Mouse (Mus musculus) hindbrain, embryonic 11.5 days (tissue): ENCODE results near the gene Gatad2b. TPM values are rescaled to one million over a fixed set of nuclear protein-coding genes. Genes with fewer than 3 reads are reported as not detected.

Source experiments
- ATAC-seq: fragments of 200-750 bp; cut with Nextera tagmentation; 2 replicates; pipeline ENCODE4 v1.8.0; 2017; ENCODE audit warnings: mild to moderate bottlenecking, moderate TSS enrichment, moderate library complexity; ENCODE audit not compliant: low FRiP score
- DNase-seq: peaks from one replicate; pipeline ENCODE4 v3.0.0-alpha.2; 2015; ENCODE audit warnings: low spot score
- H3K27ac ChIP-seq: fragments of 300-500 bp; sonication (generic); 2 replicates; pipeline ENCODE4 v1.5.1; 2014; ENCODE audit warnings: mild to moderate bottlenecking, low read depth, low read length
- H3K27me3 ChIP-seq: fragments of 300-500 bp; sonication (generic); 2 replicates; pipeline ENCODE4 v1.6.1; 2014; ENCODE audit warnings: mild to moderate bottlenecking, low read length, moderate library complexity, mixed read lengths; ENCODE audit not compliant: control insufficient read depth, insufficient read depth
- H3K36me3 ChIP-seq: fragments of 300-500 bp; sonication (generic); 2 replicates; pipeline ENCODE4 v1.6.1; 2014; ENCODE audit warnings: mild to moderate bottlenecking, low read length, moderate library complexity, mixed read lengths; ENCODE audit not compliant: control insufficient read depth, insufficient read depth
- H3K4me1 ChIP-seq: fragments of 300-500 bp; sonication (generic); replicated peaks from 2 replicates; pipeline ENCODE4 v1.6.1; 2014; ENCODE audit warnings: low read length, mixed read lengths; ENCODE audit not compliant: control insufficient read depth, insufficient read depth
- H3K4me2 ChIP-seq: fragments of 300-500 bp; sonication (generic); replicated peaks from 2 replicates; pipeline ENCODE4 v1.6.1; 2014; ENCODE audit warnings: mild to moderate bottlenecking, low read depth, low read length
- H3K4me3 ChIP-seq: fragments of 300-500 bp; sonication (generic); 2 replicates; pipeline ENCODE4 v1.5.1; 2014; ENCODE audit warnings: low read depth, low read length
- H3K9ac ChIP-seq: fragments of 300-500 bp; sonication (generic); 2 replicates; pipeline ENCODE4 v1.6.1; 2014; ENCODE audit warnings: low read depth, low read length
- H3K9me3 ChIP-seq: fragments of 300-500 bp; sonication (generic); 2 replicates; pipeline ENCODE4 v1.6.1; 2016; ENCODE audit warnings: low read length; ENCODE audit not compliant: control insufficient read depth
- WGBS: fragments of 180-500 bp; shearing (Covaris S2); extraction: QIAGEN DNeasy Blood & Tissue Kit; methylation state at CpG from one replicate; pipeline ENCODE4 v1.1.7; 2014; 5-methylcytosine and 5-hydroxymethylcytosine counted together
- polyA plus RNA-seq: library from polyadenylated mRNA; unstranded; fragments of >200 nt; fragmentation: Nextera tagmentation; extraction: Ambion mirVana; gene quantifications from 2 replicates; pipeline ENCODE4 v1.2.1, GENCODE M21; 2014

Gene Gatad2b
- polyA plus RNA-seq, 1 experiment from 2014 or later, result 26.0 TPM

GRCm38 (mm10) chr3:90309589-90309988 lies 16.6 kb downstream of the Gatad2b start:
- H3K9me3 ChIP-seq, result no peaks in the 10 kb centered on the region
- no peak overlapping the region for H3K9ac ChIP-seq
- no peak for DNase-seq
- no peaks in the 10 kb centered on the region for H3K36me3 ChIP-seq
- no peak for ATAC-seq
- no peak overlapping the region for H3K27ac ChIP-seq
- no peaks in the 10 kb centered on the region for H3K27me3 ChIP-seq
- no peaks in the 10 kb centered on the region for H3K4me1 ChIP-seq
- H3K4me3 ChIP-seq, result no peak overlapping the region
- no peak overlapping the region for H3K4me2 ChIP-seq

DNA sequence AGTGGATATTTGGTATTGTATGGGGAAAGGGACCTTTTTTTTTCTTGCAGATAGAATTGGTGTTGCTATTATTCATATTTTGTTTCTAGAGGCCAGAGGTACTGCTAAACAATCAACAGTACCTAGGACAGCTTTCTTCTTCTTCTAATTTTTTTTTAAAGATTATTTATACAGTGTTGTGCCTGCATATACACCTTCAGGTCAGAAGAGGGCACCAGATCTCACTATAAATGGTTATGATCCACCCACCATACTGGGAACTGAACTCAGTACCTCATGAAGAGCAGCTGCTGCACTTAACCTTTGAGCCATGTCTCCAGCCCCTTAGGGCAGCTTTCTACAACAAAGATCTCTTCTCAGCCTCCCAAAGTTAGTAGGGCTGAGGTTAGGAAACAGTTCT lies 20.4 kb downstream of the Gatad2b start:
- H3K4me3 ChIP-seq, result no peak overlapping the region
- H3K9me3 ChIP-seq, result no peaks in the 10 kb centered on the region
- H3K4me1 ChIP-seq, result no peaks in the 10 kb centered on the region
- H3K4me2 ChIP-seq, result no peak overlapping the region
- no peak for ATAC-seq
- peak; percentile 13 for DNase-seq
- H3K27me3 ChIP-seq, result no peaks in the 10 kb centered on the region
- no peaks in the 10 kb centered on the region for H3K36me3 ChIP-seq
- no peak overlapping the region for H3K27ac ChIP-seq
- no peak overlapping the region for H3K9ac ChIP-seq

DNA sequence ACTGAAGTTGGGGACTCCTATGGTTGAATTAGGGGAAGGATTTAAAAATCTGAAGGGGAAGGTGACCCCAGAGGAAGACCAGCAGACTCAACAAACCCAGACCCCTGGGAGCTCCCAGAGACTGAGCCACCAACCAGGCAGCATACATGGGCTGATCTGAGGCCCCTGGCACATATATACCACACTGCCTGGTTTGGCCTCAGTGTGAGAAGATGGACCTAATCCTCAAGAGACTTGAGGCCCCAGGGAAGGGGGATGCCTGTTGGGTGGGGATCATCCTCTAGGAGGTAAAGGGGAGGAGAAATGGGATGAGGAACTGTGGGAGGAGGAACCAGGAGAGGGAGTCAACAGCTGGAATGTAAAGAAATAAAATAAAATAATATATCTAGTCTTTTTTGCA lies 21.3 kb downstream of the Gatad2b start:
- H3K4me2 ChIP-seq, result no peak overlapping the region
- no peak overlapping the region for H3K9ac ChIP-seq
- ATAC-seq, result no peak
- DNase-seq, result no peak
- H3K27ac ChIP-seq, result no peak overlapping the region
- no peak overlapping the region for H3K4me3 ChIP-seq
- no peaks in the 10 kb centered on the region for H3K4me1 ChIP-seq
- no peaks in the 10 kb centered on the region for H3K36me3 ChIP-seq
- no peaks in the 10 kb centered on the region for H3K27me3 ChIP-seq
- H3K9me3 ChIP-seq, result no peaks in the 10 kb centered on the region

GRCm38 (mm10) chr3:90322289-90322688 lies 29.3 kb downstream of the Gatad2b start:
- Histone ChIP-seq H3K4me3 (no peak overlapping the region), H3K36me3 (no peaks in the 10 kb centered on the region), H3K4me2 (no peak overlapping the region), H3K27me3 (no peaks in the 10 kb centered on the region), H3K27ac (0 out of 2 replicates have a peak overlapping the region, but pooled peaks have one; percentile 32), H3K4me1 (no peaks in the 10 kb centered on the region), H3K9ac (no peak overlapping the region), H3K9me3 (no peaks in the 10 kb centered on the region)
- ATAC-seq (no peak), DNase-seq (no peak)
- WGBS, result 81% methylated on average over 6 of the region's 6 CpGs

GRCm38 (mm10) chr3:90323119-90323518 lies 30.1 kb downstream of the Gatad2b start:
- Histone ChIP-seq H3K4me1 (no peaks in the 10 kb centered on the region), H3K27me3 (no peaks in the 10 kb centered on the region), H3K36me3 (no peaks in the 10 kb centered on the region), H3K4me2 (no peak overlapping the region), H3K27ac (no peak overlapping the region), H3K9ac (no peak overlapping the region), H3K4me3 (no peak overlapping the region), H3K9me3 (no peaks in the 10 kb centered on the region)
- peak; percentile 64; the same call in 1 of the 2 replicates for ATAC-seq
- WGBS, result 52% methylated on average over 5 of the region's 5 CpGs
- peak; percentile 72 for DNase-seq

GRCm38 (mm10) chr3:90332485-90332884 lies 39.5 kb downstream of the Gatad2b start:
- no peak overlapping the region for H3K4me3 ChIP-seq
- no peak overlapping the region for H3K27ac ChIP-seq
- ATAC-seq (no peak), DNase-seq (no peak)
- no peaks in the 10 kb centered on the region for H3K4me1 ChIP-seq
- no peak overlapping the region for H3K4me2 ChIP-seq
- no peaks in the 10 kb centered on the region for H3K27me3 ChIP-seq
- WGBS, result 97% methylated on average over 5 of the region's 5 CpGs
- H3K36me3 ChIP-seq, result no peaks in the 10 kb centered on the region
- H3K9me3 ChIP-seq, result no peaks in the 10 kb centered on the region
- no peak overlapping the region for H3K9ac ChIP-seq

DNA sequence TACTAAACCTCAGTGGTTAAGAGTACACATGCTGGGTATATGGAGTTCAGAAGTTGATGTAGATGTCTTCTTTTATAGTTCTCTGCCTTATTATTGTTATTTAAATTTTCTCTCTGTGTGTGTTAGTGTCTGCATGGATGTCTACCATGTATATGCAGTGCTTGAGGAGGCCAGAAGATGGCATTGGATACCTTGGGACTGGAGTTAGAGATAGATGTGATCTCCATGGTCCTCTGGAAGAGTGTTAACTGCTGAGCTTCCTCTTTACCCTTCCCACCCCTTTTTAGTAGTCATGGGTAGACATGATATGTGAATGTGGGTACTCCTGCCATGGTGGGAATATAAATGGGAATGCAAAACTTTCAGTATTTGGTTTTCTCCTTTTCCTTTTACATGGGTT lies 42.5 kb downstream of the Gatad2b start:
- Histone ChIP-seq H3K9ac (no peak overlapping the region), H3K27me3 (no peaks in the 10 kb centered on the region), H3K4me2 (no peak overlapping the region), H3K4me3 (no peak overlapping the region), H3K9me3 (no peaks in the 10 kb centered on the region), H3K36me3 (no peaks in the 10 kb centered on the region), H3K4me1 (no peaks in the 10 kb centered on the region), H3K27ac (no peak overlapping the region)
- no peak for DNase-seq
- ATAC-seq, result no peak

GRCm38 (mm10) chr3:90338190-90338589 lies 45.2 kb downstream of the Gatad2b start:
- no peaks in the 10 kb centered on the region for H3K4me1 ChIP-seq
- no peak overlapping the region for H3K9ac ChIP-seq
- DNase-seq (no peak), ATAC-seq (no peak)
- no peak overlapping the region for H3K4me2 ChIP-seq
- H3K27ac ChIP-seq, result no peak overlapping the region
- H3K9me3 ChIP-seq, result no peaks in the 10 kb centered on the region
- no peak overlapping the region for H3K4me3 ChIP-seq
- WGBS, result 82% methylated on average over 3 of the region's 3 CpGs
- no peaks in the 10 kb centered on the region for H3K27me3 ChIP-seq
- peaks cover 8% of the 10 kb centered on the region for H3K36me3 ChIP-seq

DNA sequence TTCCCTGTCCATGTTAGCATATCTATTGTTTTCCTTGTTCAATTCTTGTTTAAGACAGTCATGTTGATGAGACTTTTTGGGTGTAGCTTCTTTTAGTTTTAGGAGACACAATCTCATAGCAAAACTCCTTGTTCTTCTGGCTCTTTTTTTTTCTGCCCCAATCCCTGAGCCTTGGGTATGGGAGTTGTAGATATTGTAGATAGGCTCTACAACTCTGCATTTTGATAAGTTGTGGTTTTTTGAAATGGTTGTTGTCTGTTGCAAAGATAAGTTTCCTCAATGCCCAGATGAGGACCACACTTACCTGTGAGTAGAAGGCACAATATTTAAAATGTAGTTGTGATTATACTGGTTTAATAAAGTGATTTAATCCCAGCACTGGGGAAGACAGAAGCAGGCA lies 47.2 kb downstream of the Gatad2b start:
- H3K27me3 ChIP-seq, result no peaks in the 10 kb centered on the region
- DNase-seq (no peak), ATAC-seq (no peak)
- H3K4me2 ChIP-seq, result no peak overlapping the region
- H3K4me1 ChIP-seq, result no peaks in the 10 kb centered on the region
- peaks cover 8% of the 10 kb centered on the region for H3K36me3 ChIP-seq
- H3K9me3 ChIP-seq, result no peaks in the 10 kb centered on the region
- no peak overlapping the region for H3K9ac ChIP-seq
- H3K27ac ChIP-seq, result no peak overlapping the region
- H3K4me3 ChIP-seq, result no peak overlapping the region
